Mouse (Mus musculus) hindbrain, embryonic 16.5 days (tissue): ENCODE measurements at regions not wholly inside any gene's neighbourhood (a gene's known extent, or its start where the extent isn't known, plus 50 kb on each side); places are given as distances from the start of the nearest gene placed in this dataset.

Experiments
- ATAC-seq: fragments of 200-750 bp; cut with Nextera tagmentation; 2 replicates; pipeline ENCODE4 v1.8.0; 2017; ENCODE audit warnings: moderate TSS enrichment, moderate library complexity
- H3K27ac ChIP-seq: fragments of 300-500 bp; sonication (generic); 2 replicates; pipeline ENCODE4 v1.5.1; 2014; ENCODE audit warnings: low read depth, mild to moderate bottlenecking, control low read depth, low read length, moderate library complexity
- H3K27me3 ChIP-seq: fragments of 300-500 bp; sonication (generic); replicated peaks from 2 replicates; pipeline ENCODE4 v1.6.1; 2014; ENCODE audit warnings: low read length; ENCODE audit not compliant: control insufficient read depth, insufficient read depth
- H3K36me3 ChIP-seq: fragments of 300-500 bp; sonication (generic); 2 replicates; pipeline ENCODE4 v1.6.1; 2014; ENCODE audit warnings: mild to moderate bottlenecking, low read length, moderate library complexity, mixed read lengths; ENCODE audit not compliant: control insufficient read depth, insufficient read depth
- H3K4me1 ChIP-seq: fragments of 300-500 bp; sonication (generic); 2 replicates; pipeline ENCODE4 v1.6.1; 2014; ENCODE audit warnings: low read depth, low read length; ENCODE audit not compliant: control insufficient read depth, insufficient read depth
- H3K4me2 ChIP-seq: fragments of 300-500 bp; sonication (generic); 2 replicates; pipeline ENCODE4 v1.6.1; 2014; ENCODE audit warnings: mild to moderate bottlenecking, low read length, control low read depth, moderate library complexity
- H3K4me3 ChIP-seq: fragments of 300-500 bp; sonication (generic); 2 replicates; pipeline ENCODE4 v1.5.1; 2014; ENCODE audit warnings: mild to moderate bottlenecking, low read length, control low read depth, moderate library complexity
- H3K9ac ChIP-seq: fragments of 300-500 bp; sonication (generic); 2 replicates; pipeline ENCODE4 v1.6.1; 2014; ENCODE audit warnings: low read depth, mild to moderate bottlenecking, control low read depth, low read length, moderate library complexity
- H3K9me3 ChIP-seq: fragments of 300-500 bp; sonication (generic); 2 replicates; pipeline ENCODE4 v1.6.1; 2014; ENCODE audit warnings: mild to moderate bottlenecking, low read length, moderate library complexity; ENCODE audit not compliant: control insufficient read depth
- WGBS: fragments of 180-500 bp; shearing (Covaris S2); extraction: QIAGEN DNeasy Blood & Tissue Kit; methylation state at CpG from one replicate; pipeline ENCODE4 v1.1.7; 2014; 5-methylcytosine and 5-hydroxymethylcytosine counted together

DNA sequence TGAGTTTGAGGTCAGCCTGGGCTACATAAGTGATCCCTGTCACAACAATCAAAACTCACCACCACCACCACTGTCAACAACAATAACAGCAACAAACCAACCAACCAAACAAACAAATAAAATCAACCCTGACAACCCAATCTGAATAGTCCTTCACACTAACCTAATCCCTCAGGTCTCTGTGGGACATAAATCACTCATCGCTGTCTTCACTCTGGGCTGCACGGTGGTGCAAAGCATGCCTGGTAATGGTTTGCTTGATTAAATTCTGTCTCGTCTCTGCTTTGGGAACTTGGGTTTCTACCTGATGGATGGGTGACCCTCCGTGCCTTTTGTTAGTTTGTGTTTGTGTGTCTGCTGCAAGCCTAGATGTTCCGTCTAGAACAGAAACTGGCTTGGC lies 100.6 kb downstream of the Slc17a6 start:
- H3K36me3 ChIP-seq: no peaks in the 10 kb centered on the region
- H3K9me3 ChIP-seq: no peaks in the 10 kb centered on the region
- H3K4me3 ChIP-seq: no peak overlapping the region
- ATAC-seq: no peak
- no peak overlapping the region for H3K4me2 ChIP-seq
- no peak overlapping the region for H3K27ac ChIP-seq
- H3K9ac ChIP-seq: no peak overlapping the region
- no peaks in the 10 kb centered on the region for H3K4me1 ChIP-seq
- H3K27me3 ChIP-seq: no peaks in the 10 kb centered on the region
- WGBS: 43% methylated on average over 5 of the region's 5 CpGs

DNA sequence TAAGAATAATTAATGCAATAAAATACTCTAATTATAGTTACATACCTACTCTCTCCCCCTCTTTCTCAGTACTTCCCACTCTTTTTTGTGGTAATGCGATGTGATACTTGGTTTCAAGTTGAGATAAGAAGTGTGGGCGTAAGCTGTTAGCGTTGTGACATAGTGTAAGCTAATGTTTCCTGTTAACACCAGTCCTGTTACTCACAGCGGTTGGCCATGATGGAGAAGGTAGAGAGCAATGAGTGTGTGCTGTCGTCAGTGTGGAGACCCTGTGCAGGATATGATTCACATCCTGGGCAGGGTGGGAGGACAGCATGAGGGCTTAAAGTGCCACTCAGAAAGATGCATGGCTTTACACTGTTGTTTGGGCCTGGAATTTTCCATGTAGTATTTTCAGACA lies 102.1 kb downstream of the Slc17a6 start:
- Histone ChIP-seq H3K27ac (no peak overlapping the region), H3K9me3 (no peaks in the 10 kb centered on the region), H3K4me1 (no peaks in the 10 kb centered on the region), H3K9ac (no peak overlapping the region), H3K27me3 (no peaks in the 10 kb centered on the region), H3K4me3 (no peak overlapping the region), H3K4me2 (no peak overlapping the region), H3K36me3 (no peaks in the 10 kb centered on the region)
- 84% methylated on average over 5 of the region's 5 CpGs for WGBS
- ATAC-seq: no peak

DNA sequence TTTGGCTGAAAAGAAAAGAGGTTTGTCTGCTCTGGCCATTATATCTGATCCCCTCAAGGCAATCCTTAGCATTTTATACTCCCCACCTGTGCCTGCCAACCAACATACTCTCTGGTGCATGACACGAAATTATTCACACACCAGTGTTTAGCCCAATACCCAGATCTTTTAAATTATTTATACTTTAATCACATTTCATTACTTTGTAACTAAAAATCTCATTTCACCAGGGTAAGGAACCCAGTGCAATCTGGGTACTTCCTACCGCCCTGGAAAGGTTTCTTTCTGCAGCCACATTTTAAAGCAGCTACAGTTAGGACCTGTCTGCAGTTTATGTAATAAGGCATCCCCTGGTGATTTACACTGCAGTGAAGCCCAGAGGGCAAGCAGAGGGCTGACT lies 114.5 kb downstream of the Slc17a6 start:
- 45% methylated on average over 2 of the region's 2 CpGs for WGBS

DNA sequence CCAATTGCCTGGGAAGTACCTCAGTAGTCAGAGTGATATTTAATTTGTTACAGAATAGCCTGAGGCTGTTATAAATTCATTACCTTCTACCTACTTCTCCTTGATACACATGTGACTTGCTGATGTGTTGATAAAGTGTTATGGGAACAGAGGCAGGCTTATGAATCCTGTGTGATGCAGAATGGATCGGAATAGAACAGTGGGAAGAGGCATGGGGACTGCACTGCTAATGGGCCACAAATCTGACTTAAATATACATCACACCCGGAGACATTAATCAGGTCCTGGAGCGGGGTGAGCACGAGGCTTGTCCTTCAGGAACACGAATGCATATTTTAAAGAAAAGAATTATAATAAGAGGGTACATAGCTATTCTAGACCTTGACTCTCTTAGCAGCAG lies 117.8 kb downstream of the Slc17a6 start:
- Histone ChIP-seq H3K4me1 (no peaks in the 10 kb centered on the region), H3K4me2 (no peak overlapping the region), H3K4me3 (no peak overlapping the region), H3K9ac (no peak overlapping the region), H3K36me3 (no peaks in the 10 kb centered on the region), H3K9me3 (no peaks in the 10 kb centered on the region), H3K27ac (no peak overlapping the region), H3K27me3 (no peaks in the 10 kb centered on the region)
- ATAC-seq: no peak
- 52% methylated on average over 5 of the region's 5 CpGs for WGBS

More for the DNA sequence above, 114.5 kb downstream of the Slc17a6 start:
- peak; percentile 48 for ATAC-seq
- peak overlapping the region; percentile 3; the same call in 1 of the 2 replicates for H3K27ac ChIP-seq
- no peaks in the 10 kb centered on the region for H3K4me1 ChIP-seq
- H3K4me3 ChIP-seq: no peak overlapping the region
- H3K4me2 ChIP-seq: no peak overlapping the region
- H3K9me3 ChIP-seq: no peaks in the 10 kb centered on the region
- no peaks in the 10 kb centered on the region for H3K36me3 ChIP-seq
- H3K9ac ChIP-seq: no peak overlapping the region
- no peaks in the 10 kb centered on the region for H3K27me3 ChIP-seq

- no peaks in the 10 kb centered on the region for H3K4me1 ChIP-seq
- no peaks in the 10 kb centered on the region for H3K9me3 ChIP-seq
- H3K9ac ChIP-seq: no peak overlapping the region
- no peak overlapping the region for H3K4me2 ChIP-seq
- no peak overlapping the region for H3K4me3 ChIP-seq
- no peak overlapping the region for H3K27ac ChIP-seq
- no peaks in the 10 kb centered on the region for H3K36me3 ChIP-seq
- no peaks in the 10 kb centered on the region for H3K27me3 ChIP-seq
- 77% methylated on average over 5 of the region's 5 CpGs for WGBS
- ATAC-seq: peak; percentile 46; the same call in 1 of the 2 replicates
Observed at GRCm38 (mm10) chr7:51740928-51741327, 119.1 kb downstream of the Slc17a6 start.

DNA sequence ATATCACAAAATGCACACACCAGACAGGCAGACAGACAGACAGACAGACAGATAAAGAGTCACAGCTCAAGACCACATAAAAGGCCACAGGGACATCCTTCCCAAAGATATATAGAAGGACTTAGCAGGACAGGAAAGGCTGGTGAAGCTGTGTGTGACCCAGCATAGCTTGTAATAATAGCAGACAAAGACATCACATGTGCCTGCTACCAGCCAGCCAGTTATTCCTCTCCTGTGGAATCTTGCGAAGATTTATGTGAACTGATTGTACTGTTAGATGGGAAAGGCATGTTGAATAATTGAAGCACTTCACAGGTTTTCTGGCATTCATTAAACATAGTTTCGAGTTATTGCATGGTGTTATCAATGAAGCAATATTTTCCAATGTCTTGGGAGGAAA lies 119.1 kb upstream of the Gas2 start:
- peak; percentile 32; the same call in 1 of the 2 replicates for ATAC-seq
- no peak overlapping the region for H3K4me2 ChIP-seq
- no peaks in the 10 kb centered on the region for H3K36me3 ChIP-seq
- H3K4me1 ChIP-seq: no peaks in the 10 kb centered on the region
- 0 out of 2 replicates have a peak overlapping the region, but pooled peaks have one; percentile 20 for H3K27ac ChIP-seq
- 63% methylated on average over 2 of the region's 2 CpGs for WGBS
- H3K9ac ChIP-seq: no peak overlapping the region
- H3K27me3 ChIP-seq: no peaks in the 10 kb centered on the region
- no peaks in the 10 kb centered on the region for H3K9me3 ChIP-seq
- no peak overlapping the region for H3K4me3 ChIP-seq

GRCm38 (mm10) chr7:51745598-51745997 lies 116.2 kb upstream of the Gas2 start:
- WGBS: 69% methylated on average over 3 of the region's 3 CpGs
- H3K9me3 ChIP-seq: no peaks in the 10 kb centered on the region
- H3K4me2 ChIP-seq: no peak overlapping the region
- no peaks in the 10 kb centered on the region for H3K36me3 ChIP-seq
- no peak overlapping the region for H3K27ac ChIP-seq
- no peaks in the 10 kb centered on the region for H3K27me3 ChIP-seq
- no peak for ATAC-seq
- H3K9ac ChIP-seq: no peak overlapping the region
- peaks cover 7% of the 10 kb centered on the region for H3K4me1 ChIP-seq
- no peak overlapping the region for H3K4me3 ChIP-seq

GRCm38 (mm10) chr7:51748633-51749303 lies 113.0 kb upstream of the Gas2 start:
- WGBS: 21% methylated on average over 10 of the region's 10 CpGs

DNA sequence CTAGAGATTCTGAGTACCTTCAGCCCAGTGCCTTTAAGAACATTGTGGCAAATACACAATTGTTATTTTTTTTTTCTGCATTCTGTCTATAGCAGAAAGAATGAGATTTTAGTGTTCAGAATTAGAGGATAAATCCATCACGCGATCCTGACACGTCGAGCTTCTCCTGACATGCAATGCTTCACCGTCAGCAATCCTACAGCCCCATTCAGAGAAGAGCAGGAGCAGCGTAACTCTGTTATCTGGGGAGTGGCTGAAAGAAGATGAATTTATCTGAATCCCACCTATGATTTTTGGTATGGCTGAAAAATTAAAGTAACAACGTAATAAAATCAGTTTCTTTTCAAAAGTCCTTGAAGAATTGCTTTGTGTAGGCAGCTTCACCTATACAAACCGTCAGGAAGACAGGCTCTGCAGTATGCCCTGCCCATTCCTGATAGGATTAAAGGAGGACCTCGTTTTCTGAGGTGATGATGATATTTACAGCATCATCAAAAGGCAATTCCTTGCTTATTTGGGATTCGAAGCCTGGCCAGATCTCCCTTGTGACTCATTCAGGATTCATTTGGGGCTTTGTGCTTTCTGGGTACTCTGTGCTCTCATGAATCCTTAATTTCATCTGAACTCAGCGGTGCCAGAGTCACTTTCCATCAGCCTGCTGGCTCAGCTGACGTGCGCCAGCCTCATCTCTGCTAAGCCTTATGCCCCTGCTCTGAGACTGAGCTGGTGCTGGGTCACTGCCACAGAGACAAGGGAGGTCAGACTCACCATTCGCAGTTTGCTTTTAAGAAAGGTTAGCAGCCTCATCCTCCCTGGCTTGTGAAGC lies 112.3 kb upstream of the Gas2 start:
- peak; percentile 77 for ATAC-seq
- Histone ChIP-seq H3K36me3 (no peaks in the 10 kb centered on the region), H3K9me3 (no peaks in the 10 kb centered on the region), H3K4me2 (peak overlapping the region; percentile 22), H3K27me3 (no peaks in the 10 kb centered on the region), H3K4me1 (peaks cover 12% of the 10 kb centered on the region), H3K4me3 (no peak overlapping the region), H3K9ac (peak overlapping the region; percentile 0; the same call in 1 of the 2 replicates), H3K27ac (peak overlapping the region; percentile 58)
- WGBS: 27% methylated on average over 14 of the region's 14 CpGs

More at GRCm38 (mm10) chr7:51748633-51749303, 113.0 kb upstream of the Gas2 start:
- Histone ChIP-seq H3K4me3 (no peak overlapping the region), H3K36me3 (no peaks in the 10 kb centered on the region), H3K4me1 (peaks cover 7% of the 10 kb centered on the region), H3K9ac (no peak overlapping the region), H3K4me2 (peak overlapping the region; percentile 22), H3K9me3 (no peaks in the 10 kb centered on the region), H3K27me3 (no peaks in the 10 kb centered on the region), H3K27ac (peak overlapping the region; percentile 58)
- ATAC-seq: peak; percentile 94
